ENCODE assay signal across 8 mouse cellular contexts in the genomic region with DNA sequence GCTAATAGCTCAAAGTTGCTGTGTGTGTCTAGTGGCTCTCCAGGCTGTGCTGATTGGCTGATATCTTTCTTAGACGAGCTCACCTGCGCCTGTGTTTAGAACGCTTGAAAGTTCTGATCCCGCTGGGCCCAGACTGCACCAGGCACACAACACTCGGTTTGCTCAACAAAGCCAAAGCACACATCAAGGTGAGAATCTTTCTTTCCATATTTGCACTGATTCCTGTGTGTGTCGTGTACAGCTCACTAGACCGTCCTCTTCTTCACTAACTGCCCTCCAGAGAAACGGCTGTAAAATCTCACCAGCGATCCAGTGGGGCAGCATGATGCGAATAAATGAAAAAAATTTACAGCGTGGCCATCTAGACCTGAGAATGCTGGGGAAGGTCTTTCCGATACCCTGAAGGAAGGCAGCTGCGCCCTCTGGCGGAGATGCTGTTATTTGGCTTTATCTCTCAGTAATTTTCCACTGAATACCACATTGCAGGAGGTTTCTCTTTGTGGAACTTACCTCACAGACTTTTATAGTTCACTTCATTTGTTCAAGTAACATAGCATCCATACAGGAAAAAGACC. TPM values are rescaled to one million over a fixed set of nuclear protein-coding genes. Genes with fewer than 3 reads are reported as not detected.
DNase-seq lines count a peak whose midpoint lies in the region; ATAC-seq lines count a peak whose summit lies in the region.

No protein-coding gene starts in this region.

- ATAC-seq in hindbrain, embryonic 12.5 days (ENCODE audit: low FRiP score) = peak; percentile 44; the same call in 1 of the 2 replicates

- H3K36me3 ChIP-seq in hindbrain, embryonic 12.5 days = peaks cover 36% of the 10 kb centered on the region

- H3K4me1 ChIP-seq in hindbrain, embryonic 12.5 days = peaks cover 18% of the 10 kb centered on the region

- H3K9ac ChIP-seq in hindbrain, embryonic 12.5 days = 0 out of 2 replicates have a peak overlapping the region, but pooled peaks have one; percentile 6

- no peak overlapping the region for H3K4me3 ChIP-seq in hindbrain, embryonic 12.5 days

- H3K27me3 ChIP-seq in hindbrain, embryonic 12.5 days = no peaks in the 10 kb centered on the region

- H3K4me2 ChIP-seq in hindbrain, embryonic 12.5 days (replicated peaks) = no peak overlapping the region

- peak; percentile 57 for DNase-seq in WW6 (ENCODE audit: low read depth, low spot score)
- DNase-seq in cerebellum, postnatal 10 days = peak; percentile 93 to 96
- peak; percentile 61 to 82 for DNase-seq in frontal cortex, postnatal 14 days (ENCODE audit: low spot score in 2 of 2)
- DNase-seq in layer of hippocampus, postnatal 14 days (ENCODE audit: low spot score in 2 of 2) = peak; percentile 80 to 88
- peak; percentile 86 for DNase-seq in lung, postnatal 10 days
- peak; percentile 74 for DNase-seq in ovary, postnatal 36 days (ENCODE audit: low spot score)
- DNase-seq in urinary bladder, adult 2 months (ENCODE audit: low spot score) = peak; percentile 55

- H3K27ac ChIP-seq in hindbrain, embryonic 12.5 days = no peak overlapping the region

- 37% methylated on average over 14 of the region's 14 CpGs for WGBS in hindbrain, embryonic 12.5 days

- no peaks in the 10 kb centered on the region for H3K9me3 ChIP-seq in hindbrain, embryonic 12.5 days (replicated peaks)

RNA-seq across cellular contexts. Expression of gene Gm10197, which starts 2.0 kb away (rescaled TPM):
- polyA plus RNA-seq in hindbrain, embryonic 12.5 days (2016; fragmentation: Nextera tagmentation; extraction: Ambion mirVana) = not detected in 2 replicates
- total RNA-seq in layer of hippocampus, postnatal 14 days (2021) = not detected
- polyA plus RNA-seq in urinary bladder, adult 2 months (2012; rRNA removed) = not detected in 2 replicates

RNA-seq across cellular contexts. Expression of gene Smndc1, which starts 20.8 kb away (rescaled TPM):
- 40.9 and 41.4 TPM in 2 replicates for polyA plus RNA-seq in hindbrain, embryonic 12.5 days (2016; fragmentation: Nextera tagmentation; extraction: Ambion mirVana)
- 10 to 100 TPM; 34.9 to 36.8 TPM for total RNA-seq in layer of hippocampus, postnatal 14 days (2021)
- polyA plus RNA-seq in urinary bladder, adult 2 months (2012; rRNA removed) = 26.1 and 28.5 TPM in 2 replicates

RNA-seq across cellular contexts. Expression of gene Mxi1, which starts 59.2 kb away (rescaled TPM):
- polyA plus RNA-seq in hindbrain, embryonic 12.5 days (2016; fragmentation: Nextera tagmentation; extraction: Ambion mirVana) = 76.2 and 78.4 TPM in 2 replicates
- total RNA-seq in layer of hippocampus, postnatal 14 days (2021) = 10 to 100 TPM; 61.0 to 67.0 TPM
- polyA plus RNA-seq in urinary bladder, adult 2 months (2012; rRNA removed) = 37.6 and 43.3 TPM in 2 replicates
